Mouse (Mus musculus): Measurements from ENCODE around the gene Bmp3. TPM values are rescaled to one million over a fixed set of nuclear protein-coding genes. Genes with fewer than 3 reads are reported as not detected.

The Bmp3 gene
- polyA plus RNA-seq (2015; fragmentation: Nextera tagmentation; extraction: Ambion mirVana): 0.83 and 2.1 TPM in 2 replicates

GRCm38 (mm10) chr5:98854264-98854626 is at the start of gene Bmp3:
Bmp3 (plus strand) TSS chr5:98854415.
- H3K9ac ChIP-seq: peak within 1 kb of the TSS; percentile 49; the same call in 1 of the 2 replicates
- H3K4me1 ChIP-seq (replicated peaks): peaks cover 12% of the 10 kb centered on the region
- H3K27ac ChIP-seq: no peak within 1 kb of the TSS
- ATAC-seq (replicated peaks; ENCODE audit: insufficient number of reproducible peaks, insufficient read depth, low FRiP score, low read depth): 0 out of 2 replicates have a peak, but pooled peaks have one; percentile 35
- peak within 1 kb of the TSS; percentile 99 for H3K4me2 ChIP-seq
- H3K4me3 ChIP-seq: peak within 1 kb of the TSS; percentile 61
- WGBS: 3% methylated on average over 10 of the region's 10 CpGs
- H3K9me3 ChIP-seq (replicated peaks): no peaks in the 10 kb centered on the region
- peaks cover 62% of the 10 kb centered on the region for H3K27me3 ChIP-seq
- no peaks in the 10 kb centered on the region for H3K36me3 ChIP-seq

GRCm38 (mm10) chr5:98804761-98805160 is 49.5 kb upstream of the Bmp3 start:
- Histone ChIP-seq H3K4me3 (no peak overlapping the region), H3K27ac (no peak overlapping the region), H3K27me3 (no peaks in the 10 kb centered on the region), H3K9me3 (replicated peaks) (no peaks in the 10 kb centered on the region), H3K4me2 (no peak overlapping the region), H3K36me3 (no peaks in the 10 kb centered on the region), H3K9ac (no peak overlapping the region), H3K4me1 (replicated peaks) (no peaks in the 10 kb centered on the region)
- 67% methylated on average over 6 of the region's 6 CpGs for WGBS
- no peak for ATAC-seq (replicated peaks; ENCODE audit: insufficient number of reproducible peaks, insufficient read depth, low FRiP score, low read depth)

- ATAC-seq (replicated peaks; ENCODE audit: insufficient number of reproducible peaks, insufficient read depth, low FRiP score, low read depth): no peak
- H3K27ac ChIP-seq: no peak overlapping the region
- H3K36me3 ChIP-seq: no peaks in the 10 kb centered on the region
- no peak overlapping the region for H3K9ac ChIP-seq
- no peaks in the 10 kb centered on the region for H3K9me3 ChIP-seq (replicated peaks)
- no peak overlapping the region for H3K4me2 ChIP-seq
- WGBS: 75% methylated on average over 4 of the region's 4 CpGs
- H3K4me1 ChIP-seq (replicated peaks): no peaks in the 10 kb centered on the region
- no peak overlapping the region for H3K4me3 ChIP-seq
- H3K27me3 ChIP-seq: no peaks in the 10 kb centered on the region
These were observed 47.7 kb upstream of the Bmp3 start for GRCm38 (mm10) chr5:98806492-98806891.

- Histone ChIP-seq H3K36me3 (no peaks in the 10 kb centered on the region), H3K27me3 (no peaks in the 10 kb centered on the region), H3K4me2 (no peak overlapping the region), H3K9me3 (replicated peaks) (no peaks in the 10 kb centered on the region), H3K4me1 (replicated peaks) (no peaks in the 10 kb centered on the region), H3K27ac (no peak overlapping the region), H3K4me3 (no peak overlapping the region), H3K9ac (no peak overlapping the region)
- no peak for ATAC-seq (replicated peaks; ENCODE audit: insufficient number of reproducible peaks, insufficient read depth, low FRiP score, low read depth)
- 66% methylated on average over 7 of the region's 7 CpGs for WGBS
These were observed 47.2 kb upstream of the Bmp3 start for GRCm38 (mm10) chr5:98807022-98807421.

GRCm38 (mm10) chr5:98807953-98808352 is 46.3 kb upstream of the Bmp3 start:
- Histone ChIP-seq H3K4me1 (replicated peaks) (no peaks in the 10 kb centered on the region), H3K9ac (no peak overlapping the region), H3K4me2 (no peak overlapping the region), H3K27me3 (no peaks in the 10 kb centered on the region), H3K27ac (no peak overlapping the region), H3K4me3 (no peak overlapping the region), H3K36me3 (no peaks in the 10 kb centered on the region), H3K9me3 (replicated peaks) (no peaks in the 10 kb centered on the region)
- ATAC-seq (replicated peaks; ENCODE audit: insufficient number of reproducible peaks, insufficient read depth, low FRiP score, low read depth): no peak
- 64% methylated on average over 9 of the region's 9 CpGs for WGBS

- H3K4me2 ChIP-seq: no peak overlapping the region
- H3K4me3 ChIP-seq: no peak overlapping the region
- H3K27ac ChIP-seq: no peak overlapping the region
- no peaks in the 10 kb centered on the region for H3K27me3 ChIP-seq
- H3K36me3 ChIP-seq: no peaks in the 10 kb centered on the region
- 79% methylated on average over 1 of the region's 1 CpGs for WGBS
- no peak overlapping the region for H3K9ac ChIP-seq
- no peaks in the 10 kb centered on the region for H3K9me3 ChIP-seq (replicated peaks)
- no peaks in the 10 kb centered on the region for H3K4me1 ChIP-seq (replicated peaks)
- no peak for ATAC-seq (replicated peaks; ENCODE audit: insufficient number of reproducible peaks, insufficient read depth, low FRiP score, low read depth)
These were observed 41.8 kb upstream of the Bmp3 start for GRCm38 (mm10) chr5:98812380-98812779.

- Histone ChIP-seq H3K36me3 (no peaks in the 10 kb centered on the region), H3K27ac (no peak overlapping the region), H3K4me1 (replicated peaks) (no peaks in the 10 kb centered on the region), H3K4me2 (no peak overlapping the region), H3K4me3 (no peak overlapping the region), H3K9me3 (replicated peaks) (no peaks in the 10 kb centered on the region), H3K9ac (no peak overlapping the region), H3K27me3 (no peaks in the 10 kb centered on the region)
- WGBS: 63% methylated on average over 1 of the region's 1 CpGs
- no peak for ATAC-seq (replicated peaks; ENCODE audit: insufficient number of reproducible peaks, insufficient read depth, low FRiP score, low read depth)
These were observed 38.9 kb upstream of the Bmp3 start for GRCm38 (mm10) chr5:98815269-98815668.

- H3K27me3 ChIP-seq: no peaks in the 10 kb centered on the region
- H3K4me2 ChIP-seq: no peak overlapping the region
- no peak overlapping the region for H3K9ac ChIP-seq
- ATAC-seq (replicated peaks; ENCODE audit: insufficient number of reproducible peaks, insufficient read depth, low FRiP score, low read depth): no peak
- no peak overlapping the region for H3K4me3 ChIP-seq
- H3K36me3 ChIP-seq: no peaks in the 10 kb centered on the region
- no peaks in the 10 kb centered on the region for H3K4me1 ChIP-seq (replicated peaks)
- H3K9me3 ChIP-seq (replicated peaks): no peaks in the 10 kb centered on the region
- no peak overlapping the region for H3K27ac ChIP-seq
- WGBS: 77% methylated on average over 9 of the region's 9 CpGs
These were observed 20.5 kb upstream of the Bmp3 start for GRCm38 (mm10) chr5:98833760-98834159.

- Histone ChIP-seq H3K9ac (no peak overlapping the region), H3K9me3 (replicated peaks) (no peaks in the 10 kb centered on the region), H3K4me3 (no peak overlapping the region), H3K27ac (no peak overlapping the region), H3K36me3 (no peaks in the 10 kb centered on the region), H3K27me3 (no peaks in the 10 kb centered on the region), H3K4me1 (replicated peaks) (no peaks in the 10 kb centered on the region), H3K4me2 (no peak overlapping the region)
- WGBS: 82% methylated on average over 6 of the region's 6 CpGs
- no peak for ATAC-seq (replicated peaks; ENCODE audit: insufficient number of reproducible peaks, insufficient read depth, low FRiP score, low read depth)
These were observed 19.9 kb upstream of the Bmp3 start for GRCm38 (mm10) chr5:98834300-98834699.

- Histone ChIP-seq H3K9me3 (replicated peaks) (no peaks in the 10 kb centered on the region), H3K4me1 (replicated peaks) (no peaks in the 10 kb centered on the region), H3K4me3 (no peak overlapping the region), H3K27ac (no peak overlapping the region), H3K9ac (no peak overlapping the region), H3K27me3 (peaks cover 3% of the 10 kb centered on the region; the same call in 1 of the 2 replicates), H3K4me2 (no peak overlapping the region), H3K36me3 (no peaks in the 10 kb centered on the region)
- ATAC-seq (replicated peaks; ENCODE audit: insufficient number of reproducible peaks, insufficient read depth, low FRiP score, low read depth): no peak
- 78% methylated on average over 7 of the region's 7 CpGs for WGBS
These were observed 11.5 kb upstream of the Bmp3 start for GRCm38 (mm10) chr5:98842600-98843310.

- H3K27me3 ChIP-seq: peaks cover 3% of the 10 kb centered on the region; the same call in 1 of the 2 replicates
- no peaks in the 10 kb centered on the region for H3K9me3 ChIP-seq (replicated peaks)
- H3K9ac ChIP-seq: no peak overlapping the region
- WGBS: 78% methylated on average over 1 of the region's 1 CpGs
- H3K4me3 ChIP-seq: no peak overlapping the region
- H3K4me1 ChIP-seq (replicated peaks): no peaks in the 10 kb centered on the region
- H3K36me3 ChIP-seq: no peaks in the 10 kb centered on the region
- no peak overlapping the region for H3K4me2 ChIP-seq
- no peak overlapping the region for H3K27ac ChIP-seq
- no peak for ATAC-seq (replicated peaks; ENCODE audit: insufficient number of reproducible peaks, insufficient read depth, low FRiP score, low read depth)
These were observed 9.6 kb upstream of the Bmp3 start for GRCm38 (mm10) chr5:98844664-98845063.
